ENCODE assay signal across 8 mouse cellular contexts in genomic region chr7:98489623-98490084, GRCm38 (mm10). TPM values are rescaled to one million over a fixed set of nuclear protein-coding genes. Genes with fewer than 3 reads are reported as not detected.
A peak's percentile ranks its signal among the peaks of the same experiment; 100 is the strongest.
DNase-seq lines count a peak whose midpoint lies in the region; ATAC-seq and TF ChIP-seq lines count a peak whose summit lies in the region.

No protein-coding gene starts in this region.

- under 1% methylated on average over 50 of the region's 50 CpGs for WGBS in forebrain, embryonic 12.5 days
- WGBS in lung, adult 2 months, result under 1% methylated on average over 50 of the region's 50 CpGs
- WGBS in neural tube, embryonic 15.5 days, result under 1% methylated on average over 44 of the region's 50 CpGs

- peak overlapping the region; percentile 72 for H3K4me2 ChIP-seq in forebrain, embryonic 12.5 days
- peak overlapping the region; percentile 94 for H3K4me2 ChIP-seq in neural tube, embryonic 15.5 days

- H3K9me3 ChIP-seq in forebrain, embryonic 12.5 days, result no peaks in the 10 kb centered on the region
- no peaks in the 10 kb centered on the region for H3K9me3 ChIP-seq in neural tube, embryonic 15.5 days (replicated peaks)

- peaks cover 51% of the 10 kb centered on the region for H3K27me3 ChIP-seq in forebrain, embryonic 12.5 days
- peaks cover 19% of the 10 kb centered on the region for H3K27me3 ChIP-seq in neural tube, embryonic 15.5 days (replicated peaks)

- peak; percentile 35; the same call in 1 of the 2 replicates for TF ChIP-seq POLR2A in lung, adult 2 months (IDR thresholded peaks at IDR 0.05; ENCODE audit: borderline replicate concordance, extremely low read depth, low read depth, low read length)

- DNase-seq in brain, adult 2 months (ENCODE audit: low read depth, low spot score), result peak; percentile 69
- peak; percentile 90 to 91 for DNase-seq in heart, postnatal 14 days
- peak; percentile 82 to 92 for DNase-seq in kidney, postnatal 36 days
- DNase-seq in lung, adult 2 months, result peak; percentile 71
- DNase-seq in testis, postnatal 10 days (ENCODE audit: low spot score), result peak; percentile 92

- intact Hi-C loops in heart, postnatal 14 days (cut with DNase I), result loop anchor here (5.0 kb wide), 1 partner anchor 53 kb away; no protein-coding TSS in a partner anchor

- peak overlapping the region; percentile 49 for H3K4me3 ChIP-seq in forebrain, embryonic 12.5 days (replicated peaks)
- H3K4me3 ChIP-seq in lung, adult 2 months (replicated peaks; ENCODE audit: extremely low read depth, low read depth, low read length), result peak overlapping the region; percentile 63
- peak overlapping the region; percentile 56 for H3K4me3 ChIP-seq in neural tube, embryonic 15.5 days (replicated peaks)

- no peak overlapping the region for H3K27ac ChIP-seq in forebrain, embryonic 12.5 days
- H3K27ac ChIP-seq in neural tube, embryonic 15.5 days (replicated peaks), result no peak overlapping the region

- TF ChIP-seq CTCF in lung, adult 2 months (IDR thresholded peaks at IDR 0.05; ENCODE audit: insufficient read depth, low read length), result no peak

- H3K9ac ChIP-seq in forebrain, embryonic 12.5 days, result peak overlapping the region; percentile 51
- H3K9ac ChIP-seq in neural tube, embryonic 15.5 days (replicated peaks), result peak overlapping the region; percentile 54

- H3K4me1 ChIP-seq in forebrain, embryonic 12.5 days, result peaks cover 20% of the 10 kb centered on the region
- peaks cover 5% of the 10 kb centered on the region; the same call in 1 of the 2 replicates for H3K4me1 ChIP-seq in lung, adult 2 months (ENCODE audit: control insufficient read depth, insufficient read depth, low read length)
- peaks cover 30% of the 10 kb centered on the region for H3K4me1 ChIP-seq in neural tube, embryonic 15.5 days

- ATAC-seq in CD4-positive, CD25-positive, alpha-beta regulatory T cell, adult 4 months, result peak; percentile 17
- ATAC-seq in forebrain, embryonic 12.5 days (ENCODE audit: low FRiP score), result peak; percentile 86
- peak; percentile 85 for ATAC-seq in neural tube, embryonic 15.5 days (ENCODE audit: low FRiP score)

- H3K36me3 ChIP-seq in forebrain, embryonic 12.5 days (replicated peaks), result no peaks in the 10 kb centered on the region
- H3K36me3 ChIP-seq in neural tube, embryonic 15.5 days, result no peaks in the 10 kb centered on the region

RNA-seq across cellular contexts. Expression of gene Lrrc32, which starts 0.6 kb away (rescaled TPM):
- 10 to 100 TPM; 55.1 to 95.2 TPM for polyA plus RNA-seq in CD4-positive, CD25-positive, alpha-beta regulatory T cell, adult 4 months (2017; shearing (Covaris generic))
- polyA plus RNA-seq in forebrain, embryonic 12.5 days (2016; fragmentation: Nextera tagmentation; extraction: Ambion mirVana), result 3.2 and 3.4 TPM in 2 replicates
- 10 to 100 TPM; 11.9 to 15.4 TPM for total RNA-seq in heart, postnatal 14 days (2021)
- 38.4 and 49.3 TPM in 2 replicates for polyA plus RNA-seq in lung, adult 2 months (2012; rRNA removed)
- polyA plus RNA-seq in neural tube, embryonic 15.5 days (2015; fragmentation: Nextera tagmentation; extraction: Ambion mirVana), result 3.1 and 5.5 TPM in 2 replicates

RNA-seq across cellular contexts. Expression of gene Gucy2d, which starts 49.4 kb away (rescaled TPM):
- polyA plus RNA-seq in CD4-positive, CD25-positive, alpha-beta regulatory T cell, adult 4 months (2017; shearing (Covaris generic)), result not detected
- not detected in 2 replicates for polyA plus RNA-seq in forebrain, embryonic 12.5 days (2016; fragmentation: Nextera tagmentation; extraction: Ambion mirVana)
- under 1 TPM in 1 of 2 experiments, not detected in 1; 0.17 TPM for total RNA-seq in heart, postnatal 14 days (2021)
- 0.04 TPM in 1 of 2 replicates, not detected in the other for polyA plus RNA-seq in lung, adult 2 months (2012; rRNA removed)
- 0.28 and 0.37 TPM in 2 replicates for polyA plus RNA-seq in neural tube, embryonic 15.5 days (2015; fragmentation: Nextera tagmentation; extraction: Ambion mirVana)

Comparison
In these comparisons a context has a peak if more than half of its experiments do, and no peak if none do; other contexts are left out.
1. ATAC-seq: peak in every context shown above with its lines; median percentile 86 in forebrain, embryonic 12.5 days; 85 in neural tube, embryonic 15.5 days; 17 in CD4-positive, CD25-positive, alpha-beta regulatory T cell, adult 4 months.